In the genomic region with DNA sequence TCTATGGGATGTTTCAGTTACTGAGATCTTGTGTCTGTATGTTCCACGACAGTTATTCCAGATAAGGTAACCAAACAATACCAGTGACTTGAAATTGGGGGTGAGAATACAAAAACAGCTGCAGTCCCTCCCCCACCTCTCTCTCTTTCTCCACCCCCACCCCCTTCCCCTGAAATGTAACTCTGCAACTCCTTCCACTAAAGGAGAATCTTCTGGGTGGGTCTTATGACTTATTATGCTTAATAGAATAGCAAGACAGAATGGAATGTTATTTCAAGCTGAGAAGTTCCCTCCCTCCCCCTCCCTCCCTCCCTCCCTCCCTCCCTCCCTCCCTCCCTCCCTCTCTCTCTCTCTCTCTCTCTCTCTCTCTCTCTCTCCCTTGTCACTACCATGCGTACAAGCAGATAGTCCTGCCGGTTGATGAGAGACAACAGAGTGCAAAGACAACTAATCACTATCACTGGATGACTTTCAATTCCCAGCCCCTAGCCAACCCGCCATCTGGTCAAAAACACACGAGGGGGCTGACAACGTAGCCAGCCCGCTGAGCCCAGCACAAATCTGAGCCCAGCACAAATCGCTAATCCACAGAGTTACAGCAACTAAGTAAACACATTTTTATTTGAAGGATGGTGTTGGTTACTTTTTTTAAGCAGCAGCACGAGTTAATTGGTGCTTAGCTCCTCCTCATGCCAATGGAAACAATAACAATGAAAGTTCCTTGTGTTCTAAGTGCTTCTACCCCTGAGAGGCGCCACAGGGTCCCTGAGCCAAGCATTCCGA, we compare ENCODE assay signal across 10 mouse cellular contexts. TPM values are rescaled to one million over a fixed set of nuclear protein-coding genes. Genes with fewer than 3 reads are reported as not detected.
DNase-seq lines count a peak whose midpoint lies in the region; ATAC-seq lines count a peak whose summit lies in the region.
"Had no signal": no experiment of that assay in that cellular context is flagged by ENCODE, and none has a peak within 500 bp of the region (broad histone marks: within the 10 kb centered on the region; RNA-seq: fewer than 3 reads in every experiment).

No protein-coding gene starts in this region.

- peaks cover 34% of the 10 kb centered on the region for H3K36me3 ChIP-seq in forebrain, embryonic 15.5 days
- peaks cover 34% of the 10 kb centered on the region for H3K36me3 ChIP-seq in forebrain, embryonic 12.5 days (replicated peaks)
- H3K36me3 ChIP-seq in limb, embryonic 11.5 days (ENCODE audit: control insufficient read depth, insufficient read depth, low read length) = no peaks in the 10 kb centered on the region
- H3K36me3 ChIP-seq in limb, embryonic 10.5 days = no peaks in the 10 kb centered on the region
- H3K36me3 ChIP-seq in intestine, embryonic 15.5 days = no peaks in the 10 kb centered on the region

- peak; percentile 27 for DNase-seq in limb, embryonic 11.5 days (ENCODE audit: low spot score)
- no peak for DNase-seq in limb, embryonic 10.5 days (ENCODE audit: low spot score)
- DNase-seq in retina, embryonic 14.5 days (ENCODE audit: low spot score) = peak; percentile 36
- DNase-seq in left cerebral cortex, postnatal 10 days (ENCODE audit: extremely low spot score in 1 of 2, low spot score in 2 of 2) = no peak
- DNase-seq in MN1 (ENCODE audit: low spot score) = no peak
- DNase-seq: kidney, adult 9 months had no signal

- no peak overlapping the region for H3K4me3 ChIP-seq in forebrain, embryonic 15.5 days
- H3K4me3 ChIP-seq in forebrain, embryonic 12.5 days (replicated peaks) = no peak overlapping the region
- no peak overlapping the region for H3K4me3 ChIP-seq in limb, embryonic 11.5 days (ENCODE audit: low read depth, low read length)
- no peak overlapping the region for H3K4me3 ChIP-seq in limb, embryonic 10.5 days
- no peak overlapping the region for H3K4me3 ChIP-seq in intestine, embryonic 15.5 days (replicated peaks)

- H3K27me3 ChIP-seq in forebrain, embryonic 15.5 days = no peaks in the 10 kb centered on the region
- H3K27me3 ChIP-seq in forebrain, embryonic 12.5 days = peaks cover 54% of the 10 kb centered on the region
- peaks cover 5% of the 10 kb centered on the region for H3K27me3 ChIP-seq in limb, embryonic 11.5 days (ENCODE audit: control insufficient read depth, insufficient read depth, low read length)
- peaks cover 52% of the 10 kb centered on the region for H3K27me3 ChIP-seq in limb, embryonic 10.5 days (ENCODE audit: low read depth, poor library complexity, severe bottlenecking)
- H3K27me3 ChIP-seq in intestine, embryonic 15.5 days (replicated peaks) = peaks cover 5% of the 10 kb centered on the region; the same call in 1 of the 2 replicates

- H3K4me2 ChIP-seq in forebrain, embryonic 15.5 days (replicated peaks) = no peak overlapping the region
- no peak overlapping the region for H3K4me2 ChIP-seq in forebrain, embryonic 12.5 days
- H3K4me2 ChIP-seq in limb, embryonic 11.5 days (ENCODE audit: low read depth, severe bottlenecking) = no peak overlapping the region
- H3K4me2 ChIP-seq in intestine, embryonic 15.5 days (replicated peaks) = peak overlapping the region; percentile 44
- H3K4me2 ChIP-seq: midbrain, embryonic 11.5 days had no signal

- H3K9me3 ChIP-seq in forebrain, embryonic 15.5 days = no peaks in the 10 kb centered on the region
- H3K9me3 ChIP-seq in forebrain, embryonic 12.5 days = no peaks in the 10 kb centered on the region
- H3K9me3 ChIP-seq in limb, embryonic 11.5 days (ENCODE audit: control insufficient read depth, low read length) = no peaks in the 10 kb centered on the region
- H3K9me3 ChIP-seq in limb, embryonic 10.5 days (replicated peaks) = no peaks in the 10 kb centered on the region
- no peaks in the 10 kb centered on the region for H3K9me3 ChIP-seq in intestine, embryonic 15.5 days

- no peak overlapping the region for H3K9ac ChIP-seq in forebrain, embryonic 15.5 days (replicated peaks)
- H3K9ac ChIP-seq in forebrain, embryonic 12.5 days = no peak overlapping the region
- H3K9ac ChIP-seq in limb, embryonic 11.5 days (ENCODE audit: low read length) = no peak overlapping the region
- no peak overlapping the region for H3K9ac ChIP-seq in intestine, embryonic 15.5 days

- ATAC-seq in forebrain, embryonic 15.5 days (replicated peaks) = peak; percentile 30; the same call in 1 of the 2 replicates
- ATAC-seq in forebrain, embryonic 12.5 days (ENCODE audit: low FRiP score) = no peak; the same call in 1 of the 2 replicates
- ATAC-seq in limb, embryonic 11.5 days (ENCODE audit: insufficient number of reproducible peaks, low FRiP score, low TSS enrichment, low read depth) = no peak
- peak; percentile 32; the same call in 1 of the 2 replicates for ATAC-seq in intestine, embryonic 15.5 days

- 5% methylated on average over 10 of the region's 11 CpGs for WGBS in forebrain, embryonic 15.5 days
- 6% methylated on average over 10 of the region's 11 CpGs for WGBS in forebrain, embryonic 12.5 days
- 11% methylated on average over 10 of the region's 11 CpGs for WGBS in limb, embryonic 11.5 days
- 11% methylated on average over 11 of the region's 11 CpGs for WGBS in limb, embryonic 10.5 days
- 5% methylated on average over 10 of the region's 11 CpGs for WGBS in intestine, embryonic 15.5 days

- intact Hi-C loops in left cerebral cortex, postnatal 10 days (cut with DNase I) = no loop called here

- peaks cover 35% of the 10 kb centered on the region for H3K4me1 ChIP-seq in forebrain, embryonic 15.5 days
- peaks cover 28% of the 10 kb centered on the region for H3K4me1 ChIP-seq in forebrain, embryonic 12.5 days
- no peaks in the 10 kb centered on the region for H3K4me1 ChIP-seq in limb, embryonic 11.5 days (ENCODE audit: control insufficient read depth, insufficient read depth, low read length)
- H3K4me1 ChIP-seq in limb, embryonic 10.5 days = peaks cover 20% of the 10 kb centered on the region
- H3K4me1 ChIP-seq in intestine, embryonic 15.5 days (replicated peaks) = 0 out of 2 replicates have a peak, but pooled peaks cover 4% of the 10 kb centered on the region

- H3K27ac ChIP-seq in forebrain, embryonic 15.5 days (replicated peaks) = peak overlapping the region; percentile 58
- no peak overlapping the region for H3K27ac ChIP-seq in forebrain, embryonic 12.5 days
- no peak overlapping the region for H3K27ac ChIP-seq in limb, embryonic 11.5 days (replicated peaks; ENCODE audit: low read depth, low read length)
- H3K27ac ChIP-seq in limb, embryonic 10.5 days = no peak overlapping the region
- H3K27ac ChIP-seq in intestine, embryonic 15.5 days = peak overlapping the region; percentile 27; the same call in 1 of the 2 replicates

RNA-seq across cellular contexts. Expression of gene Hspb8, which starts 25.9 kb away (rescaled TPM):
- 5.6 and 5.7 TPM in 2 replicates for polyA plus RNA-seq in forebrain, embryonic 15.5 days (2015; fragmentation: Nextera tagmentation; extraction: Ambion mirVana)
- 7.4 and 9.0 TPM in 2 replicates for polyA plus RNA-seq in forebrain, embryonic 12.5 days (2016; fragmentation: Nextera tagmentation; extraction: Ambion mirVana)
- 10.4 and 11.8 TPM in 2 replicates for polyA plus RNA-seq in limb, embryonic 11.5 days (2014; fragmentation: Nextera tagmentation; extraction: Ambion mirVana)
- 8.8 and 9.7 TPM in 2 replicates for polyA plus RNA-seq in limb, embryonic 10.5 days (2016; fragmentation: Nextera tagmentation; extraction: Ambion mirVana)
- polyA plus RNA-seq in intestine, embryonic 15.5 days (2015; fragmentation: Nextera tagmentation; extraction: Ambion mirVana) = 11.4 and 12.1 TPM in 2 replicates
- 1 to 10 TPM; 4.1 to 6.3 TPM for total RNA-seq in left cerebral cortex, postnatal 10 days (2021)

Comparison
In these comparisons a context has a peak if more than half of its experiments do, and no peak if none do; other contexts are left out.
1. ATAC-seq: peak in forebrain, embryonic 15.5 days (single experiment) and intestine, embryonic 15.5 days (single experiment); none in forebrain, embryonic 12.5 days (single experiment) and limb, embryonic 11.5 days (single experiment).
2. H3K27ac ChIP-seq: peak in forebrain, embryonic 15.5 days (single experiment) and intestine, embryonic 15.5 days (single experiment); none in forebrain, embryonic 12.5 days (single experiment), limb, embryonic 11.5 days (single experiment) and limb, embryonic 10.5 days (single experiment).
3. DNase-seq: peak in limb, embryonic 11.5 days (single experiment) and retina, embryonic 14.5 days (single experiment); none in limb, embryonic 10.5 days (single experiment), left cerebral cortex, postnatal 10 days (0 of 2) and MN1 (single experiment).